Mouse (Mus musculus) megakaryocyte, adult 5-6 weeks (primary cell): ENCODE measurements at regions not wholly inside any gene's neighbourhood (a gene's known extent, or its start where the extent isn't known, plus 50 kb on each side); places are given as distances from the start of the nearest gene placed in this dataset.
"Not testable (repeated sequence)": the region's sequence is repeated elsewhere in the genome, so short reads cannot be mapped to it uniquely, and the experiment has no call there.

Experiments used
- ATAC-seq: 2 replicates; pipeline ENCODE4 v1.8.0; 2016; ENCODE audit warnings: mild to moderate bottlenecking, inconsistent platforms; ENCODE audit not compliant: poor library complexity, severe bottlenecking

DNA sequence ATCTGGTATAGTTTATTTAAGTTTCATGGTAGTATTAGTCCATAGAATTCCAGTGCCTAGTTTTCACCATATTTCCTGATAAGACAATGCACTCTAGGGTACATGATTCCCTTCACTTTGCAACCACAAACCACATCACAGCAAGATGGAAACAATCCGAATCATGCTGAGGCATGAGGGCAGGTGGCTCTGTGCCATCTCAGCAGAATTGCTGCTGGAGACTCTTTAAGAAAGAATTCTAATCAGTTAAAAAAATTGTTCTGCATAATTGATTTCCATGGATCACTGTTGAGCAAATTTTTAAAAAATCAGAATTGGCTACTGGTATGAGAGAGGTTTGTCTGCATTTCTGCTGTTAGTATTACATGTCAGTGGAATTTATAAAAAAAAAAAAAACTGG, 1451.1 kb upstream of the Pcdh20 start:
- ATAC-seq = no peak

DNA sequence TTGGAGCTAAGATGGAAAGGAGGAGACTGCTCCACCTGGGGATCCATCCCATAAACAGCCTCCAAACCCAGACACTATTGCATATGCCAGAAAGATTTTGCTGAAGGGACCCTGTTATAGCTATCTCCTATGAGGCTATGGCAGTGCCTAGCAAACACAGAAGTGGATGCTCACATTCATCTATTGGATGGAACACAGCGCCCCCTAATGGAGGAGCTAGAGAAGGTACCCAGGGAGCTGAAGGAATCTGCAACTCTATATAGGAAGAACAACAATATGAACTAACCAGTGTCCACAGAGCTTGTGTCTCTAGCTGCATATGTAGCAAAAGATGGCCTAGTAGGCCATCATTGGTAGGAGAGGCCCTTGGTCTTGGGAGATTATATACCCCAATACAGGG, 1449.4 kb upstream of the Pcdh20 start:
- ATAC-seq = not testable (repeated sequence)

DNA sequence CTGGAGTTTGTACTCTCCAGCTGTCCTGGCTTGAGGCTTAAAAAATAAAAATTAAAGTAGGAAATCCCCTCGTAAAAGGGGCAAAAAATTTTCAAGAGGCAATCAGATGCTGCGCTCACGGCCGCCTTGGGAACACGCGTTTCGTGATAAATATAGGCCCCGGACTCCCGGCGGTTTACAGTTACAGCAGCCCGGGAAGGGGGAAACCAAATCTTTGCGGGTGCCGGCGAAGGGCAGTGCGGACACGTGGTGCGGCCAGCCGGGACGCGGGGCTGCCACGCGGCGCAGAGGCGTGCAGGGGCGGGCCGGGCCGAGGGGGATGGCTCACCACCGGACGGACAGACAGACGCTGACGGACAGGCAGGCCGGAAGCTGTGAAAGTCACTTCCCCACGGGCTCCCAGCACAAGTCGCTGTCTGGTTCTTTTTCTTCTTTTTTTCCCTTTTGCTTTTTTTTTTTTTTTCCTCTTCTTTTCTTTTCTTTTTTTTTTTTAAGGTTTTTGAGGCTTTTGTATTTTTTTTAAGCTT, 1427.6 kb upstream of the Pcdh20 start:
- ATAC-seq = peak; percentile 94

GRCm38 (mm10) chr14:89898135-89898534, 1426.9 kb upstream of the Pcdh20 start:
- ATAC-seq = not testable (repeated sequence)

GRCm38 (mm10) chr14:89896891-89897290, 1425.7 kb upstream of the Pcdh20 start:
- ATAC-seq = not testable (repeated sequence)
